In genomic region chr9:52028521-52029405, GRCm38 (mm10) we compare ENCODE assay signal across 8 mouse cellular contexts. TPM values are rescaled to one million over a fixed set of nuclear protein-coding genes. Genes with fewer than 3 reads are reported as not detected.
A peak's percentile ranks its signal among the peaks of the same experiment; 100 is the strongest.
DNase-seq lines count a peak whose midpoint lies in the region; ATAC-seq lines count a peak whose summit lies in the region.

No protein-coding gene starts in this region.

- no peak for ATAC-seq in frontal cortex, adult (ENCODE audit: low TSS enrichment)

- intact Hi-C loops in heart, postnatal 10 days (cut with DNase I), result loop anchor here (2.0 kb wide), 1 partner anchor 18 kb away; the partner anchor contains the start of gene Rdx

- peak; percentile 20 for DNase-seq in layer of hippocampus, adult 11-12 months (ENCODE audit: low spot score)
- DNase-seq in layer of hippocampus, postnatal 25 days (ENCODE audit: extremely low spot score in 1 of 2, low spot score in 1 of 2), result no peak
- peak; percentile 61 for DNase-seq in brain, adult 2 months (ENCODE audit: low read depth, low spot score)
- DNase-seq in heart, postnatal 10 days, result peak; percentile 43 to 46
- DNase-seq in lung, postnatal 36 days, result peak; percentile 85
- no peak for DNase-seq in thymus, postnatal 25 days
- DNase-seq in layer of hippocampus, postnatal 36 days, result no peak

RNA-seq across cellular contexts. Expression of gene Rdx, which starts 18.2 kb away (rescaled TPM):
- 10 to 100 TPM; 52.6 to 53.2 TPM for total RNA-seq in layer of hippocampus, postnatal 25 days (2021)
- 100 to 1,000 TPM; 110 to 120 TPM for total RNA-seq in heart, postnatal 10 days (2021)
- 10 to 100 TPM; 55.9 to 57.2 TPM for total RNA-seq in layer of hippocampus, postnatal 36 days (2021)

Comparison
In these comparisons a context has a peak if more than half of its experiments do, and no peak if none do; other contexts are left out.
1. DNase-seq: peak in layer of hippocampus, adult 11-12 months (single experiment), brain, adult 2 months (single experiment), heart, postnatal 10 days (2 of 2) and lung, postnatal 36 days (single experiment); none in layer of hippocampus, postnatal 25 days (0 of 2), thymus, postnatal 25 days (single experiment) and layer of hippocampus, postnatal 36 days (0 of 2).